Mouse (Mus musculus): ENCODE data around the gene Duoxa1.
A peak's percentile ranks its signal among the peaks of the same experiment; 100 is the strongest.

Gene Duoxa1

DNA sequence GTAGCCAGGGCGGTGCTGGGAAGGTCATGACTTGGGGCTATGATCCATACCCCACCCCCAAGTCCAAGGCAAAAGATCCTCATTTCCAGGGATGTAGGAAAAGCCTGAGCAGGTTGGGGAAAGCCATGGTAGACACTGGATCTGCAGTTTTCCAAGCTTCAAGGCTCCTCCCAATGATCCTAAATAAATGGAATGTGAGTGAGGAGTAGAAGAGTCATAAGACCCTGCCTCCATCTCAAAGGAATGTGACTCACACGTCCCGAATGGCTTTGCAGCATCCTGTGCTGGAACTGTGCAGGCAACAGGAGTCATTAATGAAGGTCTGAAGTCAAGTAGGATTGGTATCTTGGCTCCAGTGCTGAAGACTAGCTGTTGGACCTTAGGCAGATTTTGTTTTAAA, 14.5 kb upstream of the Duoxa1 start:
- DNase-seq, result no peak

DNA sequence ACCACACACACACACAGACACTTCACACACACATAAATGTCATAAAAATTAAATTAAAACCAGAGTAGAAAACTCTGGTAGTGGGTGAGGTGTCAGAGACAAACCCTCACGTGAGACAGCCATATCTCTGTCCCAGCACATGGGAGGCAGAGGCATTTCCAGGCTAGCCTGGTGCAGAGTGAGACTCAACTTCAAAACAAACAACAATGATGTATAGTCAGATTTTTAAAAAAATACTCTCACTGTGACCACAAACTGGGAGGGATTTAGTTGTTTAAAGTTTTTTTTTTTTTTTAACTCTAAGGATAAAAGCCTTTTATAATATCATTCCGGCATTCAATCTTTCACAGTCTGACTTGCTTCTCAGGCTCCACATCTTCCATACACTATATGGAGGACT, 11.8 kb upstream of the Duoxa1 start:
- no peak for DNase-seq

DNA sequence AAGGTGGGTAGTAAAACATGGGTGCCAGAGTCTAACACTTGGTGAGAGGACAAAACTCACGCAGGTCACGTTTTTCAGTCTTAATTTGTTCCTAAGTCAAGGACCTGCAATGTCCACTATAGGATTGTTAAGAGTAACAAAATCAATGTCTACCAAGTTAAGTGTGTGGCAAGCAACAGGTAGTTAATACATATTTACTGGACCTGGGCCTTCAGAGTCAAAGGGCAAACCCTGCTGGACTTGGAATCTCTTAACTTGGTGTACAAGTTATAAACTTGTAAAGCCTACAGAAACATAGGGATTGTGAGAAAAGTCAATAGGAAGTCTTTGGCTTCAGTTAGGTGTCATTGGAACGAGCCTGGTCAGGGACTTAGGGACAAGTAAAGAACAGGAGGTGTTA, 11.1 kb upstream of the Duoxa1 start:
- no peak for DNase-seq

DNA sequence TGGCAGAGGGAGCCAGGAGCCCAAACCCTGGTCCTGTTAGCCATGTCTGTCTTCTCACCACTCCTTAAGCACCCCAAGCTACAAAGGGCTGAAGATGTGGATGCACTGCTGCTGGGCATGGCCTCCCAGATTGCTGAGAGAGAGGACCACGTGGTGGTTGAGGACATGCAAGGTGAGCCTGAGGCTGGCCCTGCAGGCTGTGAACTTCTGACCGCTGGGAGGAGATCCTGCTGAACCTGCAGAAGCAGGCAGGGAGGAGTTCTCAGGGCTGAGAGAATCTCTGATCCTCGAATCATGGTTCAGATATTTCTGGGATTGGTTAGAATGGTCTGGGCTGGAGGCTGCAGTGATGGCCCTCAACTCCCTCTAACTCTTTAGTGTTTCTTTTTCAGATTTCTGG, 10.4 kb upstream of the Duoxa1 start:
- DNase-seq, result no peak

DNA sequence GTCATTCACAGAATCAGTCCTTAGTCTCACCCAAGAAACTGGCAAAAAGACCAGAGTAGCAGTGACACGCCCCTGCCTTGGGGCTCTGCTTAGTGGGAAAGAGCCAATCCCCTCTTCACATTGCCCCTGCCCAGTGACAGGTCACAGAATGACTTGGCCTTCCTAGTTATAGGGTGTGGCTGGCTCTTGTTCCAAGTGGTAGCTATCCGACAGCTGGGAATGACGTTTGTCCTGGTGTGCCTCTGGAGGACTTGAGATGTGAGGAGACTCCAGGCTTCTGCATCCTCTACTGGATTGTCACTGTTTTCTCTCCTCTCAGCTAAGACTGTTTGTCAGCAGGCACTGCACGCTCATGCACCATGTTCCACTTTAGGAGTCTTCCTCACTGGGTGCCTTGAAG, 3.9 kb upstream of the Duoxa1 start:
- DNase-seq, result no peak

DNA sequence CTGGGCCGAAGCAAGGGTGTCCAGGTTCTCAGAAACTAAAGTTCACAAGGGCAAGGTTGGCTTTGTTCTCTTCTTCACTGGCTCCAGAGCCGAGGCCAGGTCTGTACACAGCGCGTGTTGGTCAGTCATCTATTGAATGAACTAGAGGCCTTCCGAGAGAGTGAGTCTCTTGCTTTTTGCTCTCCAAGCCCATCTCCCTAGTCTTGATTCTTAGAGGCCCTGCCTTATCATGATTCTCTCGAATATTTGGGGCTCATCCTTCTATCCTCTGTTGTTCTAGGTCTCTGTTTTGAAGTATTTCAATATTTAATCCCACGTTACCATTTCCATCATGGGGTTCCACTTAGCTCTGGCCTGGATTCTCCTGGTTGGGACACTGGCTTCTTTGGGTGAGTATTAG, 1.8 kb upstream of the Duoxa1 start, which contains the start of gene Duox1:
Duox1 (plus strand) TSS at position 301 of the 400 bp plus-strand sequence.
- no peak for DNase-seq

DNA sequence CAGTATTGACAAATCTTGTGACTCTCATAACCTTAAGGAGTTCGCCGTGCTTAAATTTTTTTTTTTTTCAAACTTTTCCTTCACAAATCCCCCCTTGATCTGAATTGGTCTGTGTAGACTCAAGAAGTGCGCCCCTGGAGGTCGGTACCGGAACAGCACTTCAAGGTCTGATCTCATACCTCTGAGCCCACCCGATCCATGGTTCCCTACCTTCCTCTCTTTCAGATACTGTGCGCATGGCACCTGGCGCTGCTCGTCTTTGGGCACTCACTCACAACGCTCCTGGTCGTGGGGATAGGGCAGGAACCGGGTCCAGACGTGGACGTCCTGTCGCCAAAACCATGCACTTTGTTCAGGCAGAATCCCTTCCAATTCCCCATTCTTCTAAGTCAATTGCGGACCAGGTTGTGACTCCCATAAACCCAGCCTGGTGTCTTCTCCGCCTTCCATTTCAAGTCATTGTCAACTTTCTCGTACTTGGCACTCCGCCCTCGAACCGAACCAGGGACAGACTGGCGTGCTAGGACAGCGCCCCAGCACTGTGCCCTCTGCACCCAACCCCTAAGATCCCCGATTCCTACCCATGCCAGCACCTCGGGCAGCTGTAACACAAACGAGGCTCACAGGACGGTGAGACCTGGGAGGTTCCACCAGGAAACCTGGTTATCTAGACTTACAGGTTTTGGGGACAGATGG, 660 bp downstream of the Duoxa1 start:
- peak; percentile 77 for DNase-seq

DNA sequence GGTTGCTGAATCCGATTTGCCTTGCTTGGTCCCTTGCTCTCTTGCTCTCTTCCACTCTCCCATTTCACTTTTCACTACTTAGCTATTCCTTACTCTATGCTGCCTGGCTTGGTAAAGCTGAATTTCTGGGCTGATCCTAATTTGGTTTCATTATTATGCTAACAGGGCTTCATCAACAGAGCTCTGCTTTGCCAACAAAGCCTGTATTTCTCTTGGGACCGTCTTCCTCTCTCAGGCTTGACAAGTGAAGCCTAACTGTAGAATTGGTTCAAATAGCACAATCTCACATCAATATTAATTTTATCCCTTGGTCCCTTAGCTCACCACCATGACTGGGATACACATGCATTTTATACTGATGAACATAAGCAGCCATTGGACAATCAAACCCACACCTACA, 2.0 kb downstream of the Duoxa1 start:
- DNase-seq, result no peak

DNA sequence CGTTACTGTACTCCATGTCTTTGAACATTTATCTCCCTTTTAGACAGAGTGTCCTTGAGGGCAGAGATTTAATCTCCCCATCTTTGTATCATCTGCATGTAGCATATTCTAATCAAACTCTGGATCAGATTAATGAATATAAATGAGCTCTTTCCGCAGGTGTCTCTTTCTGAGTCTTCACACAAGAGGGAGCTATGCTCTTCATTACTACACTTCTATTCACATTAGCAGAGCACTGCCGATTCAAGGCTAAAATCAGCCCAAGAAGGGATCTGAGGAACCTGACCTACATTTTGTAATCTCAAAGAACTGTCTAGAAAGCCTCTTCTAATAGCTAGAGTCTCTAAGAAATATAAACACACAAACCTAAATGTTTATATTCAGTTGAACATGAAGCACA, 3.9 kb downstream of the Duoxa1 start:
- DNase-seq, result no peak

DNA sequence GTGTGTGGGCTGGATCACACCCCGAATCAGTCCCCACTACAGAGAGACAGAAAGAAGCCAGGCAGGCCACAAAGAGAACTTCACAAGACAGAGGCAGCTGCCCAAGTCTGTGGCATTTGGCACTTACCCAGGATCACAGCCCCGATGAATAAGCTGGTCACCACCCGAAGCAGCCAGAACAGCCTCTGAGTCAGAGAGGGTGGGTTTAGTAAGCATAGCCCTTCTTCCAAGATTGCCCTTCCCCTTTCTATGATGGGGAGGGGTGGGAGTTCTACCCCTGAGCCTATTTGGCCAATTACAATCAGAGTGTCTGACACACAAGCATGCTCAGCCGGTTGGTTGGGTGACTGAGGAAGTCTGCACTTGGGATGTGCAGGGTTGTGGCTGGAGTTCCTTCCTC, 7.3 kb downstream of the Duoxa1 start:
- DNase-seq, result no peak

DNA sequence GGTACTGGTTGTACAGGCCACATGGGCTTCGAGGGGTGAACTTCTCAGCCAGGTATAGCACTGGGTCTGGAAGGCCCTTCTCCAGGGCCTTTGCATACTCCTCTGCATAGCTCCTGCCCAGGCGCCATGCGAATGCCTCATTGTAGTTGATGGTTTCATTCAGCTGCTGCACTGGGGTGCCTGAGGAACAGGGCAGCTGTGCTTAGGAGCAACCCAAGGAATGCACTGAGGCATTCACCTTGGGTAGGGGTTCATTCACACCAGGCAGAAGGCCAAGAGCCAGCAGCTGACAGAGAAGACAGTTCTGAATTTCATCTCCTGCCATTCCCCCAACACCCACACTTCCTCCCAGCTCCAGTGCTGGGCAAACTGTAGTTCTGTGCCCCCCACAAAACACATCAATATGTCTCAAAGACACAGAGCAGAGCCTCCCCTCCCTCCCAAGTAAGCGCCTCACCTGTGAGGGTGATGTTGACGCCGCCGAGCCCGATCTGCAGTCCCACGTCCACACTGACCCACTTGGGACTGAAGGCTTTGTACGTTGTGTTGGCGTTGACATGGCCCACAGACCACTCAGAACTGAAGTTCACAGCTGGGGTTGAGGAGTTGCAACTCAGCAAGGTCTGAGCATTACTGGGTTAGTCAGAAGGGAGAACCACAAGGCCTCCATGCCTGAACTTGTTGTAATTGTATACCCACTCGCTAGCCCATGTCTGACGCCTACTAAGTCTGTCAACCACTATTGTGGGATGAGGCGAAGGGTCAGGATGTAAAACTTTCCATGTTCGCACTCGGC, 8.2 kb downstream of the Duoxa1 start:
- DNase-seq, result no peak

DNA sequence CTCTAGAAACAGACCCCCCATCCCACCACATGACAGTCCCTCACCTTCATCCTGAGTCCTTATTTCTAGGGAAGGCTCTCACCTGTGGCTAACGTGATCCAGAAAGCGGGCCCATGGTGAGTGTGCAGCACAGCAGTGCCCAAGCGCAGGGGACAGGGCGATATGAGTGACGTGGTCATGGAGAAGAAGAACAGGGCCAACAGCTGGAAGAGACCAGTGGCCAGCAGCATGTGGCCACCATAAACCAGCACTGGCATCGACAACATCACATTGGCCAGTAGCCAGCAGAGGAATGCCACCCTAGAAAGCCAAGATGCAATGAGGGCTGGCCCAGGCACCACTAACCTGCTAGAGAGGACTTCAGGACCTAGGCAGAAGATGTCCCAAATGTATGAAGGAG, 9.0 kb downstream of the Duoxa1 start:
- no peak for DNase-seq

DNA sequence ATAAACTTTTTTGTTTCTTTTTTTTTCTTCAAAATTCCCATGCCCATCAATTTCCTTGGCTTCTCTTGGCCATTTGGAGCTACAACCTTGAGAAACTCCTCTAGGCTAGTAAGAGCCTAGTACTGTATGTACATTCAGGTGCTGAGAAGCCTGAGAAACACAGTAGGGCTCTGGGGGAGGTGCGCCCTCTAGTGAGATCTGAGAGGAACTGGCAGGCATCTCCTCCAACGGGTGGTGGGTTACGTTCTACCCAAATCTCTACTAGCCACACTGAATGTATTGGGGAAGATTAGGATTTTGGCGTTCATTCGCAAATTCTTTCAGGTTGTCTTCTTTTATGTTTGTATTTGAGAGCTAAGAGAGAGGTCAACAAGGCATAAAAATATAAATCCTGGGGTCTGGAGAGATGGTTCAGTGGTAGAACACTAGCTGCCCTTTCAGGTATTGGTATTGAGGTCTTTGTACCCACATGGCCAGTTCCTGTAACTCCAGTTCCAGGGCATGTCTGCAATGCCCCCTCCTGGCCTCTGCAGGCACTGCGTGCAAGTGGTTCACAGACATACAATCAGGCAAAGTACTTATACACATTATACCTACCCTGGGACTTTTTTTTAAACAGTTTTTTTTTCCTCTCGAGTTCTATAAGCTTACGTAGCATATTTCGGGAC, 10.8 kb downstream of the Duoxa1 start:
- DNase-seq, result peak; percentile 65

DNA sequence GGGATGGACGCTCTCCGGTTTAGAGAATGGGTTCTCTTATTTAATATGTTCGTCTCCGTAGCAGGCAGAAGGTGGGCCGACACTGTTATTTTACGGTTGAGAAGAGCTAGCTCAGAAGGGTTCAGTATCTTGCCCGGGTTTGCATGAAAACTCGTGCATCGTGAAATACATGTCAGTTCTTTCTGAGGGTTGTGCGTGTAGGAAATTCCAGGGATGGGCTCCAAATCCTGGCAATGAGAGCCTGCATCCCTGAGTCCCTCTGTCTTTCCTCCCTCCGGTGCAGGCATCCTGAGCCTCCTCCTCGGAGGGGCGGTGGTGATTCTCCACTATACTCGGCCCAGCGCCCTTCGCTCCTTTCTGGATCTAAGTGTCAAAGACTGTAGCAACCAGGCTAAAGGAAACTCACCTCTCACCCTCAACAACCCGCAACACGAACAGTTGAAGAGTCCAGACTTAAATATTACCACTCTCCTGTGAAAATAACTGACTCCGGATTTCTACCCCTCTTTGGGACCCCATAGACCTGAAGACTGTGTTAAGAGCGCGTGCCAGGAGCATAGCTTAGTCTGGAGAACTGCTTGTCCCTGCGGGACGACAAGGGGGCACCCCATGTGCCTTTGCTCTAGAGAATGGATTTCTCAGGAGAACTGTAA, 11.5 kb downstream of the Duoxa1 start:
- DNase-seq, result no peak

DNA sequence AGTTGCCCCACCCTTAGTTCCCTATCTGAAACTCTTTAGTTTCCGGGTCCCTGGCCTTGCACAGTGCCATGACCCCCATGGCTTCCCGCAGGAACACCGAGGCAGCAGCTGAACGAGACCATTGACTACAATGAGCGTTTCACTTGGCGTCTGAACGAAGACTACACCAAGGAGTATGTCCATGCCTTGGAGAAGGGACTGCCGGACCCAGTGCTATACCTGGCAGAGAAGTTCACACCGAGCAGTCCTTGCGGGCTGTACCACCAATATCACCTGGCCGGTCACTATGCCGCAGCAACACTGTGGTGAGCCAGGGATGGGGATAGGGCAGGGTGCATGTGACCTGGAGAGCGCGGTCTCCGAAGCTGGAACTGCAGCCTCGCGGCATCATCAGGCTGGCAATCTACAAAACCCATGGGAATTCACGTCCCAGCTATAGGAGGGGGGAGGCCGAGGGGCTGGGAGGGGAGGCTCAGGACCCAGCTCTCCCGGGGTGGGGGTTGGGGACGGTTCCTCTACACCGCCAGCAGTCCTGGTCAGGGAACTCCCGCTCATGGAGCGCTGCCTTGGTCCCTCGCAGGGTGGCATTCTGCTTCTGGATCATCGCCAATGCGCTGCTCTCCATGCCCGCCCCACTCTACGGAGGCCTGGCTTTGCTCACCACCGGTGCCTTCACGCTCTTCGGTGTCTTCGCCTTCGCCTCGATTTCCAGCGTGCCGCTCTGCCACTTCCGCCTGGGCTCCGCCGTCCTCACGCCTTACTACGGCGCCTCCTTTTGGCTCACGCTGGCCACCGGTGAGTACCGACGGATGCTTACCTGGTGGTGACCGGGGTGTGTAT, 12.2 kb downstream of the Duoxa1 start:
- DNase-seq, result peak; percentile 47

DNA sequence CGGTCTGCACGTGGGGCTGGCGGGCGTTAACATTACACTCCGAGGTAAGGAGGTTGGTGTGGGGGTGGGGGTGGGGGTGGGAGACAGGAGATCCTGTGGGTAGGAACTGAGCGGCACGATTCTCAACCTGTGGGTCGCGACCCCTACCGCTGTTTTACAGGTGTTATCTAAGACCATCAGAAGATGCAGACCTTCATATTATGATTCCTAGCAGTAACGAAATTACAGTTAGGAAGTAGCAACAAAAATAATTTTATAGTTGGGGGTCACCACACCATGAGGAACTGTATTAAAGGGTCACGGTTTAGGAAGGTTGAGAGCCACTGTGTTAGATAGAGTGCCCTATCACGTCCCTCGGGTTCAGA, 12.9 kb downstream of the Duoxa1 start:
- no peak for DNase-seq

DNA sequence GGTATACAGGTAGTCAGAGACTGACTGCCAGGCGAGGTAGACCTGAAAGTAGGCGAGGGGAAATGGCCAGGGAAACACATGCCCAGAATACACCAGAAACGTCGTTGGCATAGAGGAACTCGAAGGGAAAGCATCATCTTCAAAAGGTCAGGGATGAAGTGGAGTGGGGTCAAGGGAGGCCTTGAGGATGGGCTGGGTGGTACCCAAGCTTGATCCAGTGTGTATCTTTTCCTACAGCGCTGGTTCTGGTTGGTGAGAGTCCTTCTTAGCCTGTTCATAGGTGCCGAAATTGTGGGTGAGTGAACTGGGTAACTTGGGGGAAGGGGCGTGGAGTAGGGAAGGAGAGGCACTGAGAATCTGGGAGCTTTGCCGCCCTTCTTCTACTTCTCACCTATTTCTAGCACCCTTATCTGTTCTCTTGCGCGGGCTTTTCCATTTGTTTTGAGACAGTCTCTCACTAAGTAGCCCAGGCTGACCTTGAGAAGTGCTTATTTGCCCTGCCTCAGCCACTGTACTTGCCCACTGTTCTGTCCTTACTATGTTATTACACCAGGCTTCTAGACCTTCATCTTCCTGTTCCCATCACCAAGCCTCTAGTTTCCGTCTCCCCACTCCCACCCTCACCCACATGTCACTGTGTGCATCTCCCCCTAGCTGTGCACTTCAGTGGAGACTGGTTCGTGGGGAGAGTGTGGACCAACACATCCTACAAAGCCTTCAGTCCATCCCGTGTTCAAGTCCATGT, 13.4 kb downstream of the Duoxa1 start:
- DNase-seq, result no peak

DNA sequence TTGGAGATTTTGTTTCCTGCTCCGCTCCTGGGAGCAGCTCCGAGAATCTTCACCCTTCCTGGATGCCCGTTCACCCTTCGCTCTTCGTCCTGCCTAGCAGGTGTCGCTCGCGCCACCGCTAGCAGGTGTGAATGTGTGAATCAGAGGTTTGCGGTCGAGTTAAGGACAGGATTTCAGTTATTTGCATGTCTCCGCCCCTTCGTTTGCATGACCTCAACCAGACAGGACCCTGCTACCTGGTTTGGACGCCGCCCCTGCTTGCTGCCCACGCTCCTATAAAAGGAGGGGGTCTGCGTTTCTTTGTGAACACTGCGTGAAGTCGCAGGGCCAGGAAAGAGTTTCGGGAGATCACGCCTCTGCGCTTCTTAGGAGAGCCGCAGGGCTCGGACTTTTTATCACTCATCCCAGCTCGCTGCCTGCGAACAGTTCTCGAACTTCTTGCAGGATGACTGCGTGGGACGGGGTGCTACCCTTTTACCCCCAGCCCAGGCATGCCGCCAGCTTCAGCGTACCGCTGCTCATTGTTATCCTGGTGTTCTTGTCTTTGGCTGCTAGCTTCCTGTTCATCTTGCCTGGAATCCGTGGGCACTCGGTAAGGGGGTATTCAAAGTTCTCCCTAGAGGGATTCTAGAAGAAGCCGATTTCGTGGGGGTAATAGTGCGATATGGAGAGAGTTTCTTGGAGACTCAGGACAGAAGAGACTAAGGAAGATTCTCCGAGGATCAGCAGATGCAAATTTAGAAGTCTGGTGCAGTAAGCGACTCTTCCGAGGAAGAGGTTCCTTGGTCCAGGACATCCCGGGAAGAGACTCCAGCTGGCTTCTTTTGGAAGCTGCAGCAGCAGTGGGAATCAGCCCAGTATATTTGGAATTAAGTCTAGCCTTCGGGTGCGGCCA, 14.7 kb downstream of the Duoxa1 start, which contains the start of gene Duoxa2:
Duoxa2 (plus strand) TSS at position 305 of the 895 bp plus-strand sequence.
- DNase-seq, result no peak

DNA sequence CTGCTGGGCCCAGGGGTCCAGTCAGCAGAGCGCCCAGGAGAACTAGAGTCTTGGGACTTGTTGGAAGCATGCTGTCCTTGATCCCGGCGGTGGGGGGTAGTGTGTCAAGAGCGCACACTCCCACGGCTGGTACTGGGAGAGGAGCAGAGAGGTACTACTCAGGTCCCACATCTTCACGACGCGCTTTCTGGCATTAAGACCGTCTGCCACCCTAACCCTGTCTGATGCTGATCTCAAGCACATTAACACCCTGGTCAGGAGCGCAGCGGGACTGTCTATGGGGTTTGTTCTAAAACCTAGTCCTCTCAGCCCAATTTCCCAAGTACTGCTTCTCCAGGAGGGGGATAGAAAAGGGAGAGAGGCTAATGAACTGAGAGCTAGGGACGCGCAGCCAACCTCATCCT, 15.4 kb downstream of the Duoxa1 start, which contains the start of gene Duox2:
Duox2 (minus strand) TSS at position 354 of the 404 bp plus-strand sequence.
- DNase-seq, result no peak

DNA sequence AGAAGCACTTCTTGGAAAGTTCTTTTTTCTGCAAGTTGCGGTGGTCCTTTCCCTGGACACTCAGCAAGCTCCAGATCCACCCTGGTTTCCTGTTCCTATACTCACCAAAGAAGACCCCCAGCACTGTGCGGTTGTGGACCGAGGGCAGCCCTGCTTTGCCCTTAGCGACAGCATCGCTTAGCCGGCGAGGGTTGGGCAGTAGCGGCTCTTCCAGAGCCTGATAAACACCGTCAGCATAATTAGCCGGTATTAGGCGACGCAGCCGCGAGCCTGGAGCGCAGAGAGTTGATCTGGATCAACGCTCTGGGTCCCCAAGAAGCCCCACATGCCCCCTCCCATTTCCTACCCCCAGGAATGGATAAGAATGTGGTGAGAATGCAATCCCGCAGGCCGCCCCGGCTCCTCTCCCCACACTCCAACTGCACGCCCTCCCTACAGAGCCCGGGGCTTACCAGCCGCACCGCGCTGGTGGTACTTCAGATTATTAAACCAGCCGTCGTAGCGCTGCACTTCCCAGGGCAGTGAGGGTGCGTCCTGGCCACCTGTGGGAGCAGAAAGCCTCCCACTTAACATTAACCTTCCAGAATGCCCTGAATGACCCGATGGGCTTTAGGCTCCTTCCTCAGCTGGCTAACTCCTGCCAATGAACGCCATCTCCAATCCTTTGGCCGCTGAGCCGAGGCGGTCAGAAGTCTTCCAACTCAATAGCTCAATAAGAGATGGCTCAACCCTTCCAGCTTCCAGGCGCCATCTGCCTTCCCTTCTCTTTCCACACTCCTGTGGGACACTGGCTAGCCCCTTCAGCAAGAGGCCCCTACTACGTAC, 16.0 kb downstream of the Duoxa1 start:
- no peak for DNase-seq
